Mouse (Mus musculus) forebrain, embryonic 15.5 days (tissue): ENCODE measurements at regions not wholly inside any gene's neighbourhood (a gene's known extent, or its start where the extent isn't known, plus 50 kb on each side); places are given as distances from the start of the nearest gene placed in this dataset.

ENCODE experiments used
- ATAC-seq: fragments of 200-750 bp; cut with Nextera tagmentation; replicated peaks from 2 replicates; pipeline ENCODE4 v1.8.0; 2017; ENCODE audit warnings: mild to moderate bottlenecking, moderate TSS enrichment, moderate library complexity
- H3K27ac ChIP-seq: fragments of 300-500 bp; sonication (generic); replicated peaks from 2 replicates; pipeline ENCODE4 v1.5.1; 2015; ENCODE audit warnings: mild to moderate bottlenecking, inconsistent platforms
- H3K27me3 ChIP-seq: fragments of 300-500 bp; sonication (generic); 2 replicates; pipeline ENCODE4 v1.6.1; 2015; ENCODE audit warnings: inconsistent platforms
- H3K36me3 ChIP-seq: fragments of 300-500 bp; sonication (generic); 2 replicates; pipeline ENCODE4 v1.6.1; 2015; ENCODE audit warnings: mild to moderate bottlenecking, inconsistent platforms
- H3K4me1 ChIP-seq: fragments of 300-500 bp; sonication (generic); 2 replicates; pipeline ENCODE4 v1.6.1; 2015; ENCODE audit warnings: inconsistent platforms
- H3K4me2 ChIP-seq: fragments of 300-500 bp; sonication (generic); replicated peaks from 2 replicates; pipeline ENCODE4 v1.6.1; 2015; ENCODE audit warnings: mild to moderate bottlenecking, inconsistent platforms
- H3K4me3 ChIP-seq: fragments of 300-500 bp; sonication (generic); 2 replicates; pipeline ENCODE4 v1.5.1; 2015; ENCODE audit warnings: mild to moderate bottlenecking, inconsistent platforms
- H3K9ac ChIP-seq: fragments of 300-500 bp; sonication (generic); replicated peaks from 2 replicates; pipeline ENCODE4 v1.6.1; 2015; ENCODE audit warnings: mild to moderate bottlenecking, inconsistent platforms
- H3K9me3 ChIP-seq: fragments of 300-500 bp; sonication (generic); 2 replicates; pipeline ENCODE4 v1.6.1; 2016; ENCODE audit warnings: inconsistent platforms
- WGBS: fragments of 180-500 bp; shearing (Covaris S2); methylation state at CpG from one replicate; pipeline ENCODE4 v1.1.7; 2015; ENCODE audit warnings: mixed read lengths; 5-methylcytosine and 5-hydroxymethylcytosine counted together

- no peak overlapping the region for H3K9ac ChIP-seq
- H3K4me1 ChIP-seq, result peaks cover 15% of the 10 kb centered on the region
- no peaks in the 10 kb centered on the region for H3K36me3 ChIP-seq
- WGBS, result 25% methylated on average over 5 of the region's 5 CpGs
- H3K4me3 ChIP-seq, result no peak overlapping the region
- no peak overlapping the region for H3K4me2 ChIP-seq
- no peak for ATAC-seq
- no peaks in the 10 kb centered on the region for H3K9me3 ChIP-seq
- H3K27me3 ChIP-seq, result no peaks in the 10 kb centered on the region; the same call in 1 of the 2 replicates
- no peak overlapping the region for H3K27ac ChIP-seq
These were observed 249.6 kb downstream of the Insig2 start for GRCm38 (mm10) chr1:121082839-121083238.

- 7% methylated on average over 2 of the region's 2 CpGs for WGBS
- peaks cover 18% of the 10 kb centered on the region for H3K4me1 ChIP-seq
- H3K9me3 ChIP-seq, result no peaks in the 10 kb centered on the region
- peak overlapping the region; percentile 37 for H3K27ac ChIP-seq
- H3K27me3 ChIP-seq, result no peaks in the 10 kb centered on the region; the same call in 1 of the 2 replicates
- H3K36me3 ChIP-seq, result no peaks in the 10 kb centered on the region
- ATAC-seq, result peak; percentile 82
- no peak overlapping the region for H3K4me2 ChIP-seq
- no peak overlapping the region for H3K9ac ChIP-seq
- H3K4me3 ChIP-seq, result no peak overlapping the region
These were observed 247.2 kb downstream of the Insig2 start for GRCm38 (mm10) chr1:121085101-121085727.

GRCm38 (mm10) chr1:121087124-121087887 is 245.1 kb downstream of the Insig2 start:
- H3K4me2 ChIP-seq, result no peak overlapping the region; the same call in 1 of the 2 replicates

GRCm38 (mm10) chr1:121090628-121091027 is 241.8 kb downstream of the Insig2 start:
- no peak for ATAC-seq
- Histone ChIP-seq H3K27me3 (peaks cover 6% of the 10 kb centered on the region; the same call in 1 of the 2 replicates), H3K4me2 (no peak overlapping the region), H3K4me1 (peaks cover 15% of the 10 kb centered on the region), H3K9ac (no peak overlapping the region), H3K36me3 (no peaks in the 10 kb centered on the region), H3K9me3 (no peaks in the 10 kb centered on the region), H3K4me3 (no peak overlapping the region), H3K27ac (no peak overlapping the region)
- WGBS, result 91% methylated on average over 4 of the region's 4 CpGs

More at GRCm38 (mm10) chr1:121087124-121087887, 245.1 kb downstream of the Insig2 start:
- H3K9me3 ChIP-seq, result no peaks in the 10 kb centered on the region
- no peaks in the 10 kb centered on the region for H3K27me3 ChIP-seq
- ATAC-seq, result peak; percentile 81
- H3K4me1 ChIP-seq, result peaks cover 18% of the 10 kb centered on the region
- no peak overlapping the region for H3K4me3 ChIP-seq
- WGBS, result 12% methylated on average over 7 of the region's 7 CpGs
- 0 out of 2 replicates have a peak overlapping the region, but pooled peaks have one; percentile 23 for H3K27ac ChIP-seq
- no peaks in the 10 kb centered on the region for H3K36me3 ChIP-seq
- no peak overlapping the region for H3K9ac ChIP-seq

GRCm38 (mm10) chr1:121092870-121093269 is 239.5 kb downstream of the Insig2 start:
- H3K27me3 ChIP-seq, result peaks cover 8% of the 10 kb centered on the region; the same call in 1 of the 2 replicates
- WGBS, result 77% methylated on average over 5 of the region's 5 CpGs

GRCm38 (mm10) chr1:121096551-121097550 is 235.5 kb downstream of the Insig2 start:
- WGBS, result 4% methylated on average over 28 of the region's 28 CpGs
- 0 out of 2 replicates have a peak overlapping the region, but pooled peaks have one; percentile 14 for H3K9ac ChIP-seq
- H3K36me3 ChIP-seq, result no peaks in the 10 kb centered on the region
- peaks cover 12% of the 10 kb centered on the region for H3K4me1 ChIP-seq
- H3K4me3 ChIP-seq, result peak overlapping the region; percentile 26
- H3K9me3 ChIP-seq, result no peaks in the 10 kb centered on the region
- no peak overlapping the region for H3K27ac ChIP-seq
- peaks cover 25% of the 10 kb centered on the region for H3K27me3 ChIP-seq
- H3K4me2 ChIP-seq, result peak overlapping the region; percentile 46
- 0 out of 2 replicates have a peak, but pooled peaks have one; percentile 35 for ATAC-seq

More at GRCm38 (mm10) chr1:121092870-121093269, 239.5 kb downstream of the Insig2 start:
- H3K36me3 ChIP-seq, result no peaks in the 10 kb centered on the region
- H3K27ac ChIP-seq, result no peak overlapping the region
- H3K4me2 ChIP-seq, result no peak overlapping the region
- H3K9me3 ChIP-seq, result no peaks in the 10 kb centered on the region
- H3K4me1 ChIP-seq, result peaks cover 14% of the 10 kb centered on the region
- H3K9ac ChIP-seq, result no peak overlapping the region
- ATAC-seq, result no peak
- H3K4me3 ChIP-seq, result no peak overlapping the region

- H3K9ac ChIP-seq, result no peak overlapping the region
- ATAC-seq, result no peak
- 38% methylated on average over 4 of the region's 4 CpGs for WGBS
These were observed 220.5 kb downstream of the Insig2 start for GRCm38 (mm10) chr1:121111776-121112344.

GRCm38 (mm10) chr1:121112464-121112863 is 219.9 kb downstream of the Insig2 start:
- Histone ChIP-seq H3K27ac (no peak overlapping the region), H3K9me3 (no peaks in the 10 kb centered on the region), H3K4me3 (no peak overlapping the region), H3K4me1 (no peaks in the 10 kb centered on the region), H3K36me3 (no peaks in the 10 kb centered on the region), H3K9ac (no peak overlapping the region), H3K4me2 (no peak overlapping the region), H3K27me3 (no peaks in the 10 kb centered on the region)
- ATAC-seq, result no peak
- 38% methylated on average over 1 of the region's 1 CpGs for WGBS

More at GRCm38 (mm10) chr1:121111776-121112344, 220.5 kb downstream of the Insig2 start:
- H3K27ac ChIP-seq, result no peak overlapping the region
- H3K27me3 ChIP-seq, result no peaks in the 10 kb centered on the region
- no peaks in the 10 kb centered on the region for H3K9me3 ChIP-seq
- H3K4me3 ChIP-seq, result no peak overlapping the region
- H3K36me3 ChIP-seq, result no peaks in the 10 kb centered on the region
- no peak overlapping the region for H3K4me2 ChIP-seq
- no peaks in the 10 kb centered on the region for H3K4me1 ChIP-seq

GRCm38 (mm10) chr1:121116626-121117025 is 215.8 kb downstream of the Insig2 start:
- no peak for ATAC-seq
- Histone ChIP-seq H3K27me3 (no peaks in the 10 kb centered on the region), H3K9ac (no peak overlapping the region), H3K9me3 (no peaks in the 10 kb centered on the region), H3K4me3 (no peak overlapping the region), H3K4me2 (no peak overlapping the region), H3K36me3 (no peaks in the 10 kb centered on the region), H3K27ac (no peak overlapping the region), H3K4me1 (no peaks in the 10 kb centered on the region)
- WGBS, result 65% methylated on average over 5 of the region's 5 CpGs

- no peak overlapping the region for H3K9ac ChIP-seq
- H3K27me3 ChIP-seq, result no peaks in the 10 kb centered on the region
- H3K9me3 ChIP-seq, result no peaks in the 10 kb centered on the region
- no peak overlapping the region for H3K27ac ChIP-seq
- H3K4me3 ChIP-seq, result no peak overlapping the region
- H3K36me3 ChIP-seq, result no peaks in the 10 kb centered on the region
- no peaks in the 10 kb centered on the region for H3K4me1 ChIP-seq
- H3K4me2 ChIP-seq, result no peak overlapping the region
- no peak for ATAC-seq
These were observed 209.0 kb downstream of the Insig2 start for GRCm38 (mm10) chr1:121123436-121123835.

- H3K4me2 ChIP-seq, result no peak overlapping the region
- H3K9me3 ChIP-seq, result no peaks in the 10 kb centered on the region
- H3K27me3 ChIP-seq, result no peaks in the 10 kb centered on the region
- H3K27ac ChIP-seq, result no peak overlapping the region
- H3K4me1 ChIP-seq, result no peaks in the 10 kb centered on the region
- WGBS, result 40% methylated on average over 4 of the region's 4 CpGs
- H3K36me3 ChIP-seq, result no peaks in the 10 kb centered on the region
- H3K9ac ChIP-seq, result no peak overlapping the region
- H3K4me3 ChIP-seq, result no peak overlapping the region
- ATAC-seq, result peak; percentile 64; the same call in 1 of the 2 replicates
These were observed 196.1 kb downstream of the Insig2 start for GRCm38 (mm10) chr1:121136284-121136683.
